Mouse (Mus musculus) embryonic facial prominence, embryonic 15.5 days (tissue): ENCODE results near the gene Gtf2i. TPM values are rescaled to one million over a fixed set of nuclear protein-coding genes. Genes with fewer than 3 reads are reported as not detected.
"Not testable (repeated sequence)": the region's sequence is repeated elsewhere in the genome, so short reads cannot be mapped to it uniquely, and the experiment has no call there.

ENCODE experiments used
- ATAC-seq: fragments of 200-750 bp; cut with Nextera tagmentation; 2 replicates; pipeline ENCODE4 v1.8.0; 2017; ENCODE audit warnings: low read depth, moderate TSS enrichment; ENCODE audit not compliant: insufficient number of reproducible peaks, low FRiP score, low TSS enrichment
- H3K27ac ChIP-seq: fragments of 300-500 bp; sonication (generic); replicated peaks from 2 replicates; pipeline ENCODE4 v1.5.1; 2015; ENCODE audit warnings: mild to moderate bottlenecking, inconsistent platforms
- H3K27me3 ChIP-seq: fragments of 300-500 bp; sonication (generic); 2 replicates; pipeline ENCODE4 v1.6.1; 2015; ENCODE audit warnings: inconsistent platforms
- H3K36me3 ChIP-seq: fragments of 300-500 bp; sonication (generic); 2 replicates; pipeline ENCODE4 v1.6.1; 2015; ENCODE audit warnings: mild to moderate bottlenecking, inconsistent platforms
- H3K4me1 ChIP-seq: fragments of 300-500 bp; sonication (generic); 2 replicates; pipeline ENCODE4 v1.6.1; 2015; ENCODE audit warnings: inconsistent platforms
- H3K4me2 ChIP-seq: fragments of 300-500 bp; sonication (generic); replicated peaks from 2 replicates; pipeline ENCODE4 v1.6.1; 2015; ENCODE audit warnings: mild to moderate bottlenecking, inconsistent platforms
- H3K4me3 ChIP-seq: fragments of 300-500 bp; sonication (generic); replicated peaks from 2 replicates; pipeline ENCODE4 v1.5.1; 2015; ENCODE audit warnings: mild to moderate bottlenecking, inconsistent platforms
- H3K9ac ChIP-seq: fragments of 300-500 bp; sonication (generic); 2 replicates; pipeline ENCODE4 v1.6.1; 2015; ENCODE audit warnings: inconsistent platforms
- H3K9me3 ChIP-seq: fragments of 300-500 bp; sonication (generic); replicated peaks from 2 replicates; pipeline ENCODE4 v1.6.1; 2016; ENCODE audit warnings: inconsistent platforms
- WGBS: fragments of 180-500 bp; shearing (Covaris S2); methylation state at CpG from one replicate; pipeline ENCODE4 v1.1.7; 2015; 5-methylcytosine and 5-hydroxymethylcytosine counted together
- polyA plus RNA-seq: library from polyadenylated mRNA; unstranded; fragments of >200 nt; fragmentation: Nextera tagmentation; extraction: Ambion mirVana; gene quantifications from 2 replicates; pipeline ENCODE4 v1.2.1, GENCODE M21; 2015

Gtf2i gene
- polyA plus RNA-seq, 1 experiment from 2014 or later, result 202 TPM

- H3K27me3 ChIP-seq, result no peaks in the 10 kb centered on the region
- 0 out of 2 replicates have a peak, but pooled peaks cover 6% of the 10 kb centered on the region for H3K4me1 ChIP-seq
- H3K9ac ChIP-seq, result no peak overlapping the region
- H3K27ac ChIP-seq, result no peak overlapping the region
- no peaks in the 10 kb centered on the region for H3K36me3 ChIP-seq
- H3K9me3 ChIP-seq, result no peaks in the 10 kb centered on the region
- no peak overlapping the region for H3K4me3 ChIP-seq
- ATAC-seq, result no peak
- 93% methylated on average over 5 of the region's 5 CpGs for WGBS
- H3K4me2 ChIP-seq, result no peak overlapping the region
Measured at GRCm38 (mm10) chr5:134341721-134342120, 27.2 kb upstream of the Gtf2i start.

GRCm38 (mm10) chr5:134341321-134341720 is 26.8 kb upstream of the Gtf2i start:
- Histone ChIP-seq H3K27me3 (no peaks in the 10 kb centered on the region), H3K4me3 (no peak overlapping the region), H3K4me2 (no peak overlapping the region), H3K36me3 (no peaks in the 10 kb centered on the region), H3K27ac (no peak overlapping the region), H3K4me1 (0 out of 2 replicates have a peak, but pooled peaks cover 6% of the 10 kb centered on the region), H3K9me3 (no peaks in the 10 kb centered on the region), H3K9ac (no peak overlapping the region)
- no peak for ATAC-seq
- WGBS, result 60% methylated on average over 10 of the region's 10 CpGs

GRCm38 (mm10) chr5:134340101-134340522 is 25.6 kb upstream of the Gtf2i start:
- Histone ChIP-seq H3K9ac (no peak overlapping the region), H3K9me3 (no peaks in the 10 kb centered on the region), H3K36me3 (no peaks in the 10 kb centered on the region), H3K27me3 (no peaks in the 10 kb centered on the region), H3K27ac (no peak overlapping the region), H3K4me2 (no peak overlapping the region), H3K4me1 (0 out of 2 replicates have a peak, but pooled peaks cover 6% of the 10 kb centered on the region), H3K4me3 (no peak overlapping the region)
- ATAC-seq, result no peak
- 25% methylated on average over 6 of the region's 6 CpGs for WGBS

- H3K4me2 ChIP-seq, H3K9me3 ChIP-seq, H3K36me3 ChIP-seq, H3K27me3 ChIP-seq, H3K9ac ChIP-seq, H3K4me3 ChIP-seq, ATAC-seq, H3K27ac ChIP-seq: not testable (repeated sequence)
- H3K4me1 ChIP-seq, result peaks cover 11% of the 10 kb centered on the region; the same call in 1 of the 2 replicates
- WGBS, result 70% methylated on average over 2 of the region's 2 CpGs
Measured at GRCm38 (mm10) chr5:134337012-134337411, 22.5 kb upstream of the Gtf2i start.

GRCm38 (mm10) chr5:134332743-134333142 is 18.2 kb upstream of the Gtf2i start:
- Histone ChIP-seq H3K4me3 (no peak overlapping the region), H3K27ac (peak overlapping the region; percentile 79), H3K4me2 (no peak overlapping the region), H3K27me3 (no peaks in the 10 kb centered on the region), H3K36me3 (no peaks in the 10 kb centered on the region), H3K9me3 (no peaks in the 10 kb centered on the region), H3K4me1 (peaks cover 5% of the 10 kb centered on the region; the same call in 1 of the 2 replicates), H3K9ac (no peak overlapping the region)
- WGBS, result 26% methylated on average over 8 of the region's 8 CpGs
- ATAC-seq, result peak; percentile 76

GRCm38 (mm10) chr5:134330082-134330481 is 15.5 kb upstream of the Gtf2i start:
- ATAC-seq, result no peak
- no peaks in the 10 kb centered on the region for H3K9me3 ChIP-seq
- H3K27ac ChIP-seq, result no peak overlapping the region
- no peak overlapping the region for H3K9ac ChIP-seq
- H3K36me3 ChIP-seq, result no peaks in the 10 kb centered on the region
- H3K4me3 ChIP-seq, result no peak overlapping the region
- 76% methylated on average over 2 of the region's 2 CpGs for WGBS
- H3K4me2 ChIP-seq, result no peak overlapping the region
- H3K4me1 ChIP-seq, result peaks cover 5% of the 10 kb centered on the region; the same call in 1 of the 2 replicates
- no peaks in the 10 kb centered on the region for H3K27me3 ChIP-seq

GRCm38 (mm10) chr5:134329311-134329710 is 14.8 kb upstream of the Gtf2i start:
- 53% methylated on average over 4 of the region's 4 CpGs for WGBS
- Histone ChIP-seq H3K36me3 (no peaks in the 10 kb centered on the region), H3K27ac (no peak overlapping the region), H3K9ac (no peak overlapping the region), H3K27me3 (no peaks in the 10 kb centered on the region), H3K4me1 (peaks cover 5% of the 10 kb centered on the region; the same call in 1 of the 2 replicates), H3K9me3 (no peaks in the 10 kb centered on the region), H3K4me3 (no peak overlapping the region), H3K4me2 (no peak overlapping the region)
- no peak for ATAC-seq

GRCm38 (mm10) chr5:134328482-134329001 is 14.0 kb upstream of the Gtf2i start:
- Histone ChIP-seq H3K4me3 (no peak overlapping the region), H3K9ac (no peak overlapping the region), H3K4me1 (peaks cover 5% of the 10 kb centered on the region; the same call in 1 of the 2 replicates), H3K27me3 (no peaks in the 10 kb centered on the region), H3K4me2 (no peak overlapping the region), H3K9me3 (no peaks in the 10 kb centered on the region), H3K27ac (no peak overlapping the region), H3K36me3 (no peaks in the 10 kb centered on the region)
- WGBS, result 76% methylated on average over 6 of the region's 6 CpGs
- ATAC-seq, result no peak

GRCm38 (mm10) chr5:134325856-134326566 is 11.5 kb upstream of the Gtf2i start:
- no peak for ATAC-seq
- no peak overlapping the region; the same call in 1 of the 2 replicates for H3K27ac ChIP-seq
- no peaks in the 10 kb centered on the region for H3K27me3 ChIP-seq
- H3K9ac ChIP-seq, result no peak overlapping the region
- H3K36me3 ChIP-seq, result no peaks in the 10 kb centered on the region
- no peaks in the 10 kb centered on the region for H3K9me3 ChIP-seq
- 63% methylated on average over 13 of the region's 13 CpGs for WGBS
- H3K4me1 ChIP-seq, result peaks cover 3% of the 10 kb centered on the region
- no peak overlapping the region for H3K4me2 ChIP-seq
- H3K4me3 ChIP-seq, result no peak overlapping the region

GRCm38 (mm10) chr5:134323869-134324268 is 9.3 kb upstream of the Gtf2i start:
- Histone ChIP-seq H3K4me3 (no peak overlapping the region), H3K4me1 (peaks cover 3% of the 10 kb centered on the region), H3K27ac (peak overlapping the region; percentile 41), H3K9ac (no peak overlapping the region), H3K9me3 (no peaks in the 10 kb centered on the region), H3K27me3 (no peaks in the 10 kb centered on the region), H3K4me2 (no peak overlapping the region), H3K36me3 (no peaks in the 10 kb centered on the region)
- ATAC-seq, result peak; percentile 63; the same call in 1 of the 2 replicates
- 24% methylated on average over 2 of the region's 2 CpGs for WGBS

GRCm38 (mm10) chr5:134323311-134323710 is 8.8 kb upstream of the Gtf2i start:
- 75% methylated on average over 13 of the region's 13 CpGs for WGBS
- no peak overlapping the region for H3K27ac ChIP-seq
- no peaks in the 10 kb centered on the region for H3K27me3 ChIP-seq
- no peak overlapping the region for H3K4me2 ChIP-seq
- H3K9ac ChIP-seq, result no peak overlapping the region
- ATAC-seq, result no peak
- no peak overlapping the region for H3K4me3 ChIP-seq
- peaks cover 3% of the 10 kb centered on the region for H3K4me1 ChIP-seq
- no peaks in the 10 kb centered on the region for H3K9me3 ChIP-seq
- no peaks in the 10 kb centered on the region for H3K36me3 ChIP-seq
